Mouse (Mus musculus) frontal cortex, postnatal 10 days (tissue): ENCODE data around the gene Hcrt.

ENCODE experiments used
- DNase-seq, 2 experiments: peaks; one replicate each; pipeline ENCODE4 v3.0.0; 2022; ENCODE audit warnings: low spot score in 2 of 2, mixed read lengths in 1 of 2

The Hcrt gene

DNA sequence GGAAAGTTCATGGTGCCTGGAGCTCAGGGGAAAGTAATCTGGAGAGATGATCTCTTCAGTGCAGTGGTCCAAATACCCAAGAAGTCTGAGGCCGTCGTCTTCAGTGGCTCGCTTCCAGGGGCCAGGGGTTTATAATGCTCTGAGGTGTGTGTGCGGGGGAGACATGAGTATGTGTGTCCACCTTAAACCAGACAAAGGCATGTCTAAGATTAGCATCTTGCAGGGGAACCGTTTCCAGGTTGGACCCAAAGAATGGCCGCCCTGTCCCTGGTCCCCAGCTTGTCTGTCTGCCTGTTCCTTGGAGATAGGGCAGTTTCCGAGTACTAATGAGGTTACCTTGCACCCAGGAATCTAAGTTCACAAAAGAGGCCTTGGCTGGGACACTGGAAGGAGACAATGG lies at the start of gene Hcrt:
Gene Hcrt (minus strand): TSS at position 101 of the 400 bp plus-strand sequence.
- DNase-seq = no peak

DNA sequence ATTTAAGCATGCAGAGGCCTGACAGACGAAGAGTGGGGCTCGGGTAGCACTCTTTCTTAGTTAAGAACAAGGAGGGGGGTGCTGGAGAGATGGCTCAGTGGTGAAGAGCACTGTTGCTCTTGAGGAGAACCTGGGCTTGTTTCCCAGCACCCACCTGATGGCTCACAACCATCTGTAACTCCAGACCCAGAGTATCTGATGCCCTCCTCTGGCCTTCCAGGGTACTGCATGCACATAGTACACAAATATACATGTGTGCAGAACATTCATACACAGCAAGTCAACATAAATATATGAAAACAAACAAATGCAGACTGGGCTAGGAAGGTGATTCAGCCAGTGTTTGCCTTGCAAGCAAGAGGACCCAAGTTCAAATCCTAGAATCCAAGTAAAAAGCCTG lies 48.4 kb upstream of the Hcrt start:
- no peak for DNase-seq

DNA sequence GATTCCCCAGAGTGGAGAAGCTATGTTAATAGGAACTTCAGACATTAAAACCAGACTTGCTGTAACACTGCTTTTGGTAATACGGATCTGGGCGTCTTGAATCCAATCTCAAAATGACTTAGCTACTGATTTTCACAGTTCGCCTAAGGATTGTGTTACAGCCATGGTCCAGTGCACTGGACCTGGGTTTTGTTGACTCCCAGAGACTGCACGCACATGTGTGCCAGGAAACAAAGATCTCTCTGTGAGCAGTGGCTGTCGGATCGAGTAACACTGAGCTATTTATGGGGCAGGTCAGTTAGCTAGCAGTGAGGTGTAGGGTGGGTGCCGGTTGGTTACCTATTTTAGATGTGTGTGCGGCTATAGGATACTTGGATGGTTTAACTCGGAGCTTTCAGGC lies 47.8 kb upstream of the Hcrt start:
- DNase-seq = no peak

DNA sequence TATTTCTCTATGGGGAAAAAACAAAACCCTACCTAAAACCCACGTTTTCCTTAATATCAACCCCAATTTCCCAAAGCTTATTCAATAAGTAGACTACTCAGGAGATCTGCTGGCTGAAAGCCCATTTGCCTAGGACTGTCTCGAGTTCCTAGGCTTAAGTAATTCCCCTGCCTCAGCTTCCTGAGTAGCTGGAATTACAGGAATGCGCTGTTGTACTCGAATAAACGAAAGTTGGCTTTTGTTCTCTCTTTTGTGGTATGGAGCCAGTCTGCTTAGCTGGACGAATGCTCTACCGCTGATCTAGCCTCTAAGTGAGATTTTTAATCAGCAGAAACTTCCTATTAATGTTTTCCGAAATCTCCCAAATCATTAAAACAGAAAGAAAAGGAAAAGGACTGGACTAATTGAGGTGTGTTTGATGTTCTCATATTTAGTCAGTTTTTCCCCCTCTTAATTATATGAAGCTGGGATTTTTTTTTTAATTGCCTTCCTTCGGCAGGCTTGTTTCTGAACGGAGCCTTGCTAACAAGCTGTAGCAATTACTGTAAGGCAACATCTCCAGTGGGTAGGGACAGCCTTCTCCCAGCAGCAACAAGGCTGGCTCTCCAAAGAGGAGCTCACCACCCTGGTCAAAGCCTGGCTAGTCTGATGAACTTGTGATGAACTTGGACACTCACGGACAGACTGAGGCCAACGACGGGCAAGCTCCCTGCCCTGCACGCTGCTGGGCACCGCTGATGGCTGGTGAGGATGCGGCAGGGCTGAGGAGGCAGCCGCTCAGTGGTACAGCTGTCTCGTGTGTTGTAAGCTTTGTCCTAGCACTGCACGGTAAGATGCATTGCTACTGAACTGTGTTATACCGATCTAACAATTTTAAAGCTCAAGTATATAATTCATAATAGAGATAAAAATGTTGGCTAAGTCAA lies 43.9 kb upstream of the Hcrt start:
- DNase-seq = no peak

DNA sequence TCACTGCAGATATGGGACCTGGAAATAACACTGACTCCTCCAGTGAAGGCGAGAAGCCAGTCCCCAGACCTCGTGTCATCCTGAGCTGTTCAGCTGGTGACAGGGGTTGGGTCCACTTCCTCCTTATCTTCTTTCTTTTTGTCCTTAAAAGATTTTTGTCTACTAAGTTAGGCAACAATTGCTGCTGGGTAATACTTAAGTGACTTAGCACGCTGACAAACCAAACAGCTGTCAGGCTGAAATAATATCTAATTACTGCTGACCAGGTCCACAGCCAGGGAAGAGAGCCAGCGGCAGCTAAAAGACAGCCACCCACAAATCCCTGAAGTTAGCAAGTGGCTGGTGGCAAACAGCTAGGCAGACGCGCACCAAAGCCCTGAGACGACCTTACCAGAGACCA lies 42.8 kb upstream of the Hcrt start:
- DNase-seq = no peak

DNA sequence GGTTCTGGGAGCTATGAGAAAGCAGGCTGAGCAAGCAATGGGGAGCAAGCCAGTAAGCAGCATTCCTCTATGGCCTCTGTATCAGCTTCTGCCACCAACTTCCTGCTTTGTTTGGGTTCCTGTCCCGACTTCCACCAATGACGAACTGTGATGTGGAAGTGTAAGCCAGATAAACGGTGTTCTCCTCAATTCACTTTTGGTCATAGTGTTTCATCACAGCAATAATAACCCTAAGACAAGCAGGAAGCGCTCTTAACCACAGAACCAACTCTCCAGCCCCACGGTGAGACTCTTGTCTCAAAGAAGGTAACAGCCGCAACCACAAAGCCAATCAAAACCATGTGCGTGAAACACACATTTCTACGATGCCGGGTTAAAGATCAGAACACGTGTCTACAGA lies 41.7 kb upstream of the Hcrt start:
- DNase-seq = no peak

DNA sequence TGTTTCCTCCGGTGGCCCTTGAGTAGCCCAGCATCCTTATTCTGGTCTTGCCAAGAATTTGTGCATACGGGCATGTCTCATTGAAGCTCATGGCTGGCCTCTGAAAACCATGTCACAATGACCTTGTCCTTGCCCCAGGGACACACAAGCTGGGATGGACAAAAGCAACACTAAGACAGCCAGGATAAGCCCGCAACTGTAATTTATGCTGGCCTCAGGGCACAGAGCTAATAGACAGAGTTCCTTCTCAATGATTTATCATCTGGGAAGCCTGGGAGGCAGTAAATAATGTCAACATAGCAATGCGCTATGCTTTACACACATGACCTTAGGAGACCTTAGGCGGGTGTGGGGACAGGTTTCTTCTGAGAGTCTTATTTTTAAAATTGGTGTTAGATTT lies 36.7 kb upstream of the Hcrt start:
- no peak for DNase-seq

DNA sequence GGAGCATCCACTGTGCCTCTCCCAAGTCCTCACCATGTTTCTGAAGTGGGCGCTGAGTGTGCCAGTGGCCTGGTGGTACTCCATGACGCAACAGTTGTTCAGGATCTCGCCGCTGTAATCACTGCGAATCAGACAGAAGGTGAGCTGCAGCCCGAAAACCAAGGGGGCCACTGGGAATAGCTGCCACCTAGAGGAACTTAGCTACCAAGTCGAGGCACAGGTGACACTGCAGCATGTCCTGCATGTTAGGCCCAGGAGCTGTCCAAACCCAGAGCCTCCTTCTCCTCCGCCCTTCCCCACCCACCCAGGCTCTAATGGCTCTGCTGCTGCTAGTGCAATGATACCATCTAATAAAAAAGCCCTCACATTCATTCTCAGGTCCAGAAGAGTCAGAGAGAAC lies 33.9 kb upstream of the Hcrt start:
- DNase-seq = no peak

DNA sequence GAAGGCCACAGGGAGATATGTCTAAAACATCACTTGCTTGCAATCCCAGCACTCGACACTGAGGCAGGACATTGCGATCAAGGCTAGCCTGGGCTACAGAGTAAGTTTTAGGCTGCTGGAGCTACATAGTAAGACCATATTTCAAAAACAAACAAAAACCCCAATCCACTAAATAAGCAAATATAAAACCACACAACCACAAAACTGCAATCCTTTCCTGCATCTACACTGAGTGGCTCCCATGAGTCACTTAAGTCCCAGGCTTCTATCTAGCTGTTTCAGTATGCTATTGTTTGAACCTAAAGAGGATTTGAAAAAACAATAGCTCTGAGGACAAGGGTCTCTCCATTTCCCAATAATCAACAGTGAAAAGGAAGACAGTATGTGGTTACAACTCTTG lies 32.7 kb upstream of the Hcrt start:
- no peak for DNase-seq

DNA sequence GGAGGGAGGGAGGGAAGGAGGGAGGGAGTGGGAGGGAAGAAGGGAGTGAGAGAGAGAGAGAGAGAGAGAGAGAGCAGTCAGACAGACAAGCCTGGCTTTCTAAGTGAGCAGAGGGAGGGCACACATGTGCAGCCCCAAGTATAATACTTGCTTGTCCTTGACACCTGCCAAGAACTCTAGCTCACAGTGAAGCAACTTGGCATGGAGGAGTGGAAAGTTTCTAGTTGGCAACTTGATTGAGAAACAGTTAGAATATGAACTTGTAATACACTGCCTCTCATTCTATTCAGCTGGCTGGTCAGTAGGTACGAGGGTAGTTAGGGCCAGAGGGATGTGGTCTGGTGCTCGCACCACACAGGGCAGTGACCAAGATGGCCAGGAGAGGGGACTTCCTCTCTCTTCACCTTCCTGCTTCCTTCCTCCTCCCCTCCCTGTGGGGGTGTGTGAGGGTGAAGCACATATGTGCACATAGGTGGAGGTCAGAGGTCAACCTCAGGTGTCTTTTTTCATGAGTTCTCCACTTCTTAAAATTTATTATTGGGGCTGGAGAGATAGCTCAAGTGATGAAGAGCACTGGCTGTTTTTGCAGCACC lies 28.8 kb upstream of the Hcrt start:
- DNase-seq = no peak

DNA sequence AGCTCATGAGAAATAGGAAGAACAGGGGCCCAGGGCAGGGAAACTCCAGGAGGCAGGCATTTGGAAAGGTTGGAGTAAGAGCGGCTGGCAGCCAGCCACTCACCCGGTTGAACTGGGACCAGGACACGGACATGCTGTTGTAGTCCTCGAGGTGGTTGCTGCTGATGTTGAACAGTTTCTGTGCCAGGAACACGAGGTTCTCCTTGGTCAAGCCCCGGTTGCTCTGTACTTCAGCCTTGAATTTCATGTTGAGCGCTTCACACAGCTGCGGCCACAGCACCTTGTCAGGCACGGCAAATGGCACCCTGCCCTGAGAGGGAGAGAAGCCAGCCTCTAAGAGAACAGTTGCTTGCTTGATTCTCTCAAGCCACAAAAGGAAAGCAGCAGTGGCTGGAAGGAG lies 27.9 kb upstream of the Hcrt start:
- DNase-seq = peak; percentile 34 to 64

DNA sequence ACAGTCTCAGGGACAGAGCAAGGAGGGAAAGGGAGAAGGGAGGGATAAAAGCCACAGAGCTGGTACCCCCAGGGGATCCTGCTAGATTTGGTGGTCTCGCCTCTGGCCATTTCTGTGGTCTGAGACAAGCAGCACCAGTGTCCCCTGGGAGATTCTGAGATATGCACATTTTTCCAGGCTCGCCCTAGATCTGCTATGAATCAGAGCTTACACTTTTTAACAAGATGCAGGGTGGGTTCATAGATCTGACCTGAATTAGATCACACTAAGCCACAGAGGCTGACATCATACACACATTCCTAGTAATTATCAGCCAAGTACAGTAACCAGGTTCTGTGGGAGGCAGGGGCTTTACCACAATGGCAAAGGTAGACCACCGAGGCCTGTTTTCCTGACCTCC lies 27.0 kb upstream of the Hcrt start:
- no peak for DNase-seq

DNA sequence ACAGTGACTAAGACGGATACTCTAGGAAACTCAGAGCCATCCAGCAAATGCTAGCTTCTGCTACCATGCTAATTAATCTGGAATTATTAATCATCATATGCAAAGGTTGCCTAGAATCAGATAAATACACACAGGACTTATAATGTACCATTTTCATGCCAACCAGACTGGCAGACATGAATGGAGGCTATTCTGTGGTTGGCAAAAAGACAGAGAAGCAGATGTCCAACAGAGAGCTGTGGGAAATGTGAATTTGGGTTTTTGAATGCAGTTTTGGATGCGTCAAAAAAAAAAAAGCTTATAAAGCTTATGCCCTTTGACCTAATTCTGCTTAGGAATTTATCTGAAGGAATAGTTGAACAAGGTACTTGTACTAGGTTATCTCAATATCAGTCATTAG lies 23.0 kb upstream of the Hcrt start:
- DNase-seq = no peak

DNA sequence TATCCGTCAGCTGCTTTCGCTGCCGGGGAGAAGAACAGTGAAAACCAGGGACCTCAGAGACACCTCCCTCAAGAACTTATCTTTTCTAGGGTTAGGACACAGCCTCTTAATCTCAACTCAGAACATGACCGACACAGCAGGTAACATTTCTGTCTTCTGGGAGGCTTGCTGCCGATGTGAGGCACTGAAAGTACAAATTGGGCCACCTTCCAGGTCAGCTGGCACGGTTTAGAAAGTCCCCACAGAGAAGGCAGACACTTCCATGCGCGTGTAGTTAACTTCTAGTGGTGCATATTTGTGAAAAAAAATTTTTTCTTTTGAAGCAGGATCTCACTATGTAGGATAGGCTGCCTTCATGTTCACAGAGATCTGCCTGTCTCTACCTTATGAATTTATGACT lies 21.6 kb upstream of the Hcrt start:
- no peak for DNase-seq

DNA sequence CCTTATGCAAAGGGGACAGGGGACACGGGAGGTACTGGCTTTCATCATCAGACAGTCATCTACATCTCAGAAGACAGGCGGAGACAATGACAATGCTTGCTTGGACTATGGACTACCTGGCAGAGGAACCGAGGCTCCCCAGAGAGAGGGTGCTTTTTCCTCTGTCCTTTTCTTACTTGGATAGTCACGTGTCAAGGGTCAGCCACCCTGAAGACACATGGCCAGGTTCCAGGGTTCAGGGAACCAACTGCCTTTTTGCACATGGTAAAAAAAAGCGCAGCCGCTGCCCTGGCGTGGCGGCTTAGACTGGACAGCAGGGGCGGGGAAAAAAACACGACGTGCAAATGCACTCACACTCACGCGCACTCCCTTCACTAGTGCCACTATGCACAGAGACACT lies 19.8 kb upstream of the Hcrt start:
- DNase-seq = no peak

DNA sequence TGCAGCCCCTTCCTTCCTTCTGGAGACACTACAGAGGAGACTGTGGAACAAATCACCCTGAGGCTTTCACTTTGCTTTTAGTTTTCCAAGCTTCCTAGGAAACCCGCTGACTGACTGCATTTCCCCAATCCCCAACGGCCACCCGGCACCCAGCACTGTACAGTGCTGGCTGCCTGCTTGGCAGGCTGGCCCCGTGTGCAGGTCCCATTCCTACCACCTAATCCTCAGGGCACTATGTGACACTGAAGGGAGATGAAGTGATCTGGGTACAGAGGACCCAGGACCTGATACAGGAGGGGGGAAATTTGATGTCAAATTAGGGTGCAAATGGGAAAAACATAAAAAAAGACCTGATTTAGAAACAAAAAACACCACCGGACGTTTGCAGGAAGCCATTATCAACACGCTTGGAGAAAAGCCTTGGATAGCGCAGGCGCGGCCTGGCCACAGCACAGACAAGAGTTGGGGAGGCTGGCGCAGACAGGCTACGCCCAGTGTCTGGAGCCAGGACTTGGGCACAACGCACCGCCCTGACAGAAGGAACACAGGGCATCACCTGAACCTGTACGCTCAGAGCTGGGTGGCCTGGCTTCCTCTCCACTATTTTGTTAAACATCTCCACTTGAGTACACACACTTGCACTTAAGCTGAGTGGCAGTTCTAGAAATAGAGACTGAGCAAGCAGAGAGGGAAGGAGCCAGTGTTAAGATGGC lies 19.2 kb upstream of the Hcrt start:
- DNase-seq = no peak

DNA sequence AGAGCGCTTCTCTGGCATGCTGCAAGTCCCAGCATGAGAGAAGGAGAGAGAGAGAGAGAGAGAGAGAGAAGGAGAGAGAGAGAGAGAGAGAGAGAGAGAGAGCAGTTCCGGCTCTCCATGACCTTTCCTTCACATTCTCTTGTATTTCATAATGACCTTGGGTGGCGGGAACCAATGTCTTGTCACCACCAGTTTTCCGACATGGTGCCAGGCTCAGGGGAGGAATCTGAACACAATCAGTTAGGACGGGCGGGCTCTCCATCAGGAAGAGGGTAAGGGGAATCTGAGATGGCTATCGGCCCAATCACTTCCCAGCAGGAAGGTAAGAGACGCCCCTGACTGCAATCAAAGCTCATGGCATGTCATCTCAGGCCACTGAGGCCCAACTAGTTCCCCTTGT lies 17.5 kb upstream of the Hcrt start:
- DNase-seq = no peak

DNA sequence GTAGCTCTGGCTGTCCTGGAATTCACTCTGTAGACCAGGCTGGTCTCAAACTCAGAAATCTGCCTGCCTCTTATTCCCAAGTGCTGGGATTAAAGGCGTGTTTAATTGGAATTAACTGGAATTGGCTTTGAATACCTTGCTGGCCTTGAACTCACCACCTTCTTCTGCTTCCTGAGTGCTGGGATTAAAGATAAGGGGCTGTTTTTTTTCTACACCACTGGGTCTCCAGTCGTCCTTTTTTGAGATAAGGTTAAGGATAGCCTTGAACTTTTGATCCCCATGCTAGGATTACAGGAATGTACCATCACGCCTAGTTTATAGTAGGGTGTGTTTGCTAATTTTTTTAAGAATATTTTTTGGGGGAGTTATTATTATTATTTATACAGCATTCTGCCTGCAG lies 15.3 kb upstream of the Hcrt start:
- DNase-seq = no peak

DNA sequence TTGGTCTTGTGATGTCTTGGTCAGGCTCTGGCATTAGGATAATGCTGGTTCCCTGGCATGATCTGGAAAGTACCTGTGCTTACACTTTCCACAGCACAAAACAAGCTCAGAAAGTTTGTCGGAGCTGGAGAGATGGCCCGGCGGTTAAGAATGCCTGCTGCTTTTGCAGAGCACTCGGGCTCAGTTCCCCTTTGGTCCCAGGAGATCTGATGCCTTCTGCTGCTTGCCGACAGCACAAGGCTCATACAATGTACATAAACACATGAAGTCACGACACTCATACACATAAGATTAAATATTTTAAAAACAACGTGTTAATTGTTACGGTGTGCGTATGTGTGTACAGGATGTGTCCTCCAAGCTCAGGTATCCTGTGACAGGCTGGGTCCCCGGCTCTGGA lies 13.2 kb upstream of the Hcrt start:
- DNase-seq = no peak

DNA sequence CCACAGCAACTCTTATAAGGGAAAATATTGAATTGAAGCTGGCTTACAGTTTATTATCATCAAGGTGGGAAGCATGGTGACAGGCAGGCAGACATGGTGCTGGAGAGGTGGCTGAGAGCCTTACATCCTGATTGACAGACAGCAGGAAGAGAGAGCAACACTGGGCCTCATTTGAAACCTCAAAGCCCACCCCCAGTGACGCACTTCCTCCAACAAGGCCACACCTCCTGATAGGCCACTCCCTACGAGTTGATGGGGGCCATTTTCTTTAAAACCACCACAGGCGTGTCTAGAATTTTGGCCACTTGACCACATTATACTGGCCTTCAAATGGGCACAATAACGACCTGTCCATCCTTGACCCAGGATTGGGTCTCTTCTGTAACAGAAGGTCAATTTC lies 11.5 kb upstream of the Hcrt start:
- no peak for DNase-seq

DNA sequence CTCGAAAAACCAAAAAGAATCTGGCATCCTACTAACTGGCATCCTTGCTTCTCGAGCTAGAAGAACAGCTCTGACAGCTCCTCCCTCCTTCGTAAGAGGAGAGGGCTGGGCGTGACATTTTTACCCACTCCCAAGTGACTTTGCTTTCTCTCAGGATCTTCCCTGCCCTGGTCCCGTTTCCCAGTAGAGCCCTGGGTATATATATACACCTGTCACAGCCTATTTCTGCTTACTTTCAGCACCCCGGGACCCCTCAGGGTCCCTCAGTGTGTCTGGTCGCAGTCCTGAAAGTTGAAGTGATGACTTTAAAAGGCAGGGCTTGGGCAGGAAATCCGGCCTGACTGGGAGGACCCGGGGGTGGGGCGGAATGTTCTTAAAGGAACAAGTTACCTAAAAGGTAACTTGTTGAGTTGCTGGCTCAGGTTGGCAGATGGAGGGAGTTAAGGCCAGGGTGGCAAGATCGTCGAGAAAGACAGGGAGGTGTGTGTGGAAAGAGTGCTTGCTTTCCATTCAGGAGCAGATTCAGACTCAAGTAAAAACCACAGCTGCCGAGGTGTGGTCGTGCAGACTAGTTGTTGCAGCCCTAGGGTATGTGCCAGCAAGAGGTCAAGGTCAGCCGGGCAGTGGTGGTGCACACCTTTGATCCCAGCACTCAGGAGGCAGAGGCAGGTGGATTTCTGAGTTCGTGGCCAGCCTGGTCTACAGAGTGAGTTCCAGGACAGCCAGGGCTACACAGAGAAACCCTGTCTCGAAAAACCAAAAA lies 8.1 kb upstream of the Hcrt start, which contains the start of gene Ghdc:
Gene Ghdc (minus strand): TSS at position 312 of the 763 bp plus-strand sequence.
- peak in 1 of 2 experiments; percentile 65 for DNase-seq

DNA sequence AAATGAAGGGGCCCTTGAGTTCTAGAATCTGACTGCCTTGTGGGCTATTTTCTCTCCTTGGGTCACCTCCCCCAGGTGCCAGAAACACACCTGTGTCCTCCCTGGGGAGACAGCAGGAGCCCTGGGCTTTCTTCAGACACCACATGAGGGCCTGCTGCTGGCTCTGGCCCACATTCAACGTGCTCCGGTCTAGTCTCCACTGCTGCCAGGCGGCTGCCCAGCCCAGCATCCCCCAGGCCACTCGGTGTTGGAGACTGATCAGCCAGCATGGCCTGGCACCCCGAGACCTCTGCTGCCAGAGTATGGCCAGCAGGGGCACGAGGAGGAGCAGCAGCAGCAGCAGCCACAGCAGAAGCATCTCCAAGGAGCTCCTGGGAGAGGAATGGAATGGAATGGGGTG lies 7.2 kb upstream of the Hcrt start:
- no peak for DNase-seq
